Mouse (Mus musculus): Measurements from ENCODE around the gene Pbx3. TPM values are rescaled to one million over a fixed set of nuclear protein-coding genes. Genes with fewer than 3 reads are reported as not detected.
A peak's percentile ranks its signal among the peaks of the same experiment; 100 is the strongest.

The Pbx3 gene
- 105 and 117 TPM in 2 replicates for total RNA-seq (2014; rRNA removed)
- polyA plus RNA-seq (2015; fragmentation: Nextera tagmentation; extraction: Ambion mirVana): 62.3 and 68.3 TPM in 2 replicates

DNA sequence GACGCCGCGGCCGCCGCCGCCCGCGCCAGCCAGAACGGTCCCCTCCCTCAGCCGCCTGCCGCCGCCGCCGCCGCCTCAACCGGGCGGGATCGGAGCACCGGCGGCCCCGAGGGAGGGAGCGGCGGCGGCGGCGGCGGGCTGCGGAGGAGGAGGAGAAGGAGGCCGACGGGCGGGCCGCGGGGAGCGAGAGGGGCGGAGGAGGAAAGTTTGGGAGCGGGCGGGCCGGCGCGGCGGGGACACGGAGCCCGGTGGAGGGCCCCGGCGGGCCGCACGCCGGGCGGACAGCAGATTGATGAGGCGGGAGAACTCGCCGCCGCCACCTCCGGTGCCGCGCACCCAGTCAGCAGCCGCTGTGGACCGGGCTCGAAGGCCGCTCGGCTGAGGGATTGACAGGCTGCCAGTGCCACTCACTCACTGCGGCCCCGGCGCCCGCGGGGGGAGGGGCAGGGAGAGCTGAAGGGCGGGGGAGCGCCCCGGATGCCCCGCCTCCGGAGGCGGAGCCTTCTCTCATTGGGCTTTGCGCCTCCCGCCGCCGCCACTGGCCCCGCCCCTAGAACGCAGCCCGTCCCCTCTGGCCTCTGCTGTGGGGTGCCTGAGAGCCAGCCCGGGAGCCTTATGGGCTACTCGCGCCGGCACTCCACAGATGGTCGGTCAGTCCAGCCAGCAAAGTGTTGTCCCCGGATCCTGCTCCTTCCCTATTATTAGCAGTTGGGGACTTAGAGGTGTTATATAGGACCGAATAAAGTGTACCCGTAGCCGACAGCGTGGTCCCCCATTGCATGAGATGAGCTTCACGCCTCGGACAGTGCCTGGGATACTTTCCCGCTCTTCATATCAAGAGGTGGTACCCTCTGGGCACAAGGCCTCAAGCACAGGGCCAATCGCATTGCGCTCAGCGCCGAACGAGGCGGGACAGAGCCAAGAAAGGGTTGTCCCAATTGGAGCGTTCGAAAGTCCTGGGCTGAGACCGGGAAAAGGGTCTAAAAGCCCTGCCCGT is at the start of gene Pbx3:
Pbx3 (minus strand) TSS at position 838 of the 997 bp plus-strand sequence.
- Histone ChIP-seq H3K4me1 (ENCODE audit: insufficient read depth, low read length) (no peaks in the 10 kb centered on the region), H3K9ac (replicated peaks; ENCODE audit: low read length, poor library complexity, severe bottlenecking) (peak within 1 kb of the TSS; percentile 81), H3K27ac (ENCODE audit: low read depth, low read length) (peak within 1 kb of the TSS; percentile 89), H3K27me3 (ENCODE audit: insufficient read depth, low read length) (no peaks in the 10 kb centered on the region; the same call in 1 of the 2 replicates), H3K36me3 (ENCODE audit: insufficient read depth, low read length) (no peaks in the 10 kb centered on the region), H3K4me3 (ENCODE audit: low read depth, low read length) (peak within 1 kb of the TSS; percentile 90), H3K9me3 (ENCODE audit: low read length) (no peaks in the 10 kb centered on the region), H3K4me2 (ENCODE audit: low read depth, low read length, poor library complexity, severe bottlenecking) (peak within 1 kb of the TSS; percentile 98)
- ATAC-seq (ENCODE audit: low FRiP score): peak; percentile 90
- WGBS: 1% methylated on average over 34 of the region's 102 CpGs
- peak; percentile 96 for DNase-seq (ENCODE audit: low spot score)
- no peak for TF ChIP-seq CTCF (IDR thresholded peaks at IDR 0.05)

DNA sequence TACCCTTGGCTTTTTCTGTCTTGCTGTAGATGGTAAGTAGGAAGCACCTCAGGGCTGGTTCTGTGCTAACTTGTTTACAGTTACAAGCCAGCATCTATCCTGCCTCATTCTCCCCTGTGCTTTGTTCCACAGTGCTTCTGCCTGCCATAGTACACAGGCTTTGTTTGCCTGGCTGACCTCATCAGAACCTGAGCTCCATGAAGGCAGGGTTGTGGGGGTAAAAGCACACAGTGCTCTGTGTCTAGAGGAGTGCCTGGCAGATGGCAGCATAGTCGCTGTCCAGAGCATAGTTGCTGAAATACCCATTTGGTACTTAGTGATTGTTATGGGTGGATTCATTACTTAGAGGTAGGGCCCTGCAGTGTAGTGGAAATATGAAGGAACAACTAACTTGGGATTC is 47.3 kb upstream of the Pbx3 start:
- no peak for TF ChIP-seq CTCF (IDR thresholded peaks at IDR 0.05)
- ATAC-seq (ENCODE audit: low FRiP score): no peak

DNA sequence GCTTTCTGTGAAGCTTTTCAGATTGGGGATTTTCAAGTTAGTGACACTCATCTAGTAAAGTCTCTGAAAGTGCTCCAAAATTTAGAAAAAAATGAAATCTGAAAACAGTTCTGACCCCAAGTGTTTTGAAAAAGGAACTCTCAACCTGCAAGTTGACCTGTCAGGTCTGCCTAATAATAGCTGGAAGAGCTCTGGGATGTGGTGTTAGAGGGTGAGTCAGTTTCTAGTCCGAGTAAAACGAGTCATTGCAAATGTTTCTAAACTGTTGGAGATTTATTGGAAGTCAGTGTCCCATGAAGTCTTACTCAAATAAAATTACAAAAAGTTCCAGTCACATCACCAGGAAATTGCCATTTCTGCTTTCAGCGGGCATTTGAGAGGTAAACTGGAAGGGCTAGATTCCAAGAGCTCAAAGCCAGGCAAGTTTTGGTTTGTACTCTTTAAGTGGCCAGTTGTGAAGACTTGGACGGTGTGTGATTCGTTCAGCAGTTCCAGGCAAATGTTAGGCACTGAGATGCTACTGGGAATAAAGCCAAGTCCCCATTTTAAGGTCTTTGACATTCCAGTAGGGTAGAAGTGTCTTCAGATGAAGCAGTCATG is 36.9 kb upstream of the Pbx3 start:
- H3K9me3 ChIP-seq (ENCODE audit: low read length): no peaks in the 10 kb centered on the region
- ATAC-seq (ENCODE audit: low FRiP score): no peak
- no peak overlapping the region for H3K4me3 ChIP-seq (ENCODE audit: low read depth, low read length)
- peak; percentile 8 for DNase-seq (ENCODE audit: low spot score)
- H3K27me3 ChIP-seq (ENCODE audit: insufficient read depth, low read length): no peaks in the 10 kb centered on the region
- H3K4me2 ChIP-seq (ENCODE audit: low read depth, low read length, poor library complexity, severe bottlenecking): no peak overlapping the region
- 78% methylated on average over 5 of the region's 5 CpGs for WGBS
- peaks cover 10% of the 10 kb centered on the region for H3K4me1 ChIP-seq (ENCODE audit: insufficient read depth, low read length)
- no peak for TF ChIP-seq CTCF (IDR thresholded peaks at IDR 0.05)
- no peaks in the 10 kb centered on the region for H3K36me3 ChIP-seq (ENCODE audit: insufficient read depth, low read length)
- no peak overlapping the region for H3K9ac ChIP-seq (replicated peaks; ENCODE audit: low read length, poor library complexity, severe bottlenecking)
- no peak overlapping the region for H3K27ac ChIP-seq (ENCODE audit: low read depth, low read length)

More for the DNA sequence above, 47.3 kb upstream of the Pbx3 start:
- no peak for DNase-seq (ENCODE audit: low spot score)
- H3K4me3 ChIP-seq (ENCODE audit: low read depth, low read length): no peak overlapping the region
- WGBS: 70% methylated on average over 1 of the region's 1 CpGs
- no peaks in the 10 kb centered on the region for H3K4me1 ChIP-seq (ENCODE audit: insufficient read depth, low read length)
- no peaks in the 10 kb centered on the region for H3K27me3 ChIP-seq (ENCODE audit: insufficient read depth, low read length)
- no peaks in the 10 kb centered on the region for H3K9me3 ChIP-seq (ENCODE audit: low read length)
- peaks cover 6% of the 10 kb centered on the region; the same call in 1 of the 2 replicates for H3K36me3 ChIP-seq (ENCODE audit: insufficient read depth, low read length)
- H3K9ac ChIP-seq (replicated peaks; ENCODE audit: low read length, poor library complexity, severe bottlenecking): no peak overlapping the region
- H3K27ac ChIP-seq (ENCODE audit: low read depth, low read length): no peak overlapping the region
- no peak overlapping the region for H3K4me2 ChIP-seq (ENCODE audit: low read depth, low read length, poor library complexity, severe bottlenecking)

- Histone ChIP-seq H3K9ac (replicated peaks; ENCODE audit: low read length, poor library complexity, severe bottlenecking) (no peak overlapping the region), H3K27me3 (ENCODE audit: insufficient read depth, low read length) (no peaks in the 10 kb centered on the region), H3K9me3 (ENCODE audit: low read length) (no peaks in the 10 kb centered on the region), H3K36me3 (ENCODE audit: insufficient read depth, low read length) (no peaks in the 10 kb centered on the region), H3K27ac (ENCODE audit: low read depth, low read length) (no peak overlapping the region), H3K4me1 (ENCODE audit: insufficient read depth, low read length) (peaks cover 10% of the 10 kb centered on the region), H3K4me2 (ENCODE audit: low read depth, low read length, poor library complexity, severe bottlenecking) (no peak overlapping the region), H3K4me3 (ENCODE audit: low read depth, low read length) (no peak overlapping the region)
- ATAC-seq (ENCODE audit: low FRiP score): no peak
- WGBS: 94% methylated on average over 10 of the region's 10 CpGs
- no peak for DNase-seq (ENCODE audit: low spot score)
- no peak for TF ChIP-seq CTCF (IDR thresholded peaks at IDR 0.05)
Measured at GRCm38 (mm10) chr2:34408341-34408740, 35.4 kb upstream of the Pbx3 start.

DNA sequence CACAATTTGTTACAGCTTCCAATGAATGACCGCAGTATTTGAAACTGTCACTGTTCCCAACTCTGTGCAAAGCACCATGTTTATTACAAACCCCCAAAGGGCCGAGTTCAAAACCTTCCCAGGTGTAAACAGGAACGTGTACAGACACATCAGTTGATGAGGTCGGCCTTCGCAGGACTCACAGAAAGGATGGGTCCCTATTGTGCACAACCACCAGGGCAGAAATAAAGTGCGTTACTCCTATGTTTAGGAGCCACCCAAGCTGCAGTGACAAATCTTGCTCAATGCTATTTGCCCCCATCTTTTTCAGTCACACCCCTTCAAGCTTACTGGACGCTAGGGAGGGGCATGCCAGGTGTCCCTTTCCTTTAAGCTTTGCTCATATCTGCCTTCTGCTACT is 34.7 kb upstream of the Pbx3 start:
- Histone ChIP-seq H3K4me1 (ENCODE audit: insufficient read depth, low read length) (peaks cover 10% of the 10 kb centered on the region), H3K9ac (replicated peaks; ENCODE audit: low read length, poor library complexity, severe bottlenecking) (peak overlapping the region; percentile 84; the same call in 1 of the 2 replicates), H3K4me3 (ENCODE audit: low read depth, low read length) (peak overlapping the region; percentile 94), H3K36me3 (ENCODE audit: insufficient read depth, low read length) (no peaks in the 10 kb centered on the region), H3K27ac (ENCODE audit: low read depth, low read length) (no peak overlapping the region), H3K9me3 (ENCODE audit: low read length) (no peaks in the 10 kb centered on the region), H3K4me2 (ENCODE audit: low read depth, low read length, poor library complexity, severe bottlenecking) (peak overlapping the region; percentile 87), H3K27me3 (ENCODE audit: insufficient read depth, low read length) (no peaks in the 10 kb centered on the region)
- no peak for ATAC-seq (ENCODE audit: low FRiP score)
- WGBS: 49% methylated on average over 7 of the region's 7 CpGs
- TF ChIP-seq CTCF (IDR thresholded peaks at IDR 0.05): no peak
- DNase-seq (ENCODE audit: low spot score): no peak
